Mouse (Mus musculus) lung, postnatal 0 days (tissue): ENCODE measurements around the gene Tax1bp3. TPM values are rescaled to one million over a fixed set of nuclear protein-coding genes. Genes with fewer than 3 reads are reported as not detected.

Experiments
- ATAC-seq: fragments of 200-750 bp; cut with Nextera tagmentation; 2 replicates; pipeline ENCODE4 v1.8.0; 2017; ENCODE audit warnings: moderate library complexity
- DNase-seq: peaks from one replicate; pipeline ENCODE4 v3.0.0-alpha.2; 2016; ENCODE audit warnings: low spot score
- H3K27ac ChIP-seq: fragments of 300-500 bp; sonication (generic); 2 replicates; pipeline ENCODE4 v1.5.1; 2014; ENCODE audit warnings: antibody characterized with exemption, mild to moderate bottlenecking, low read length, mixed read lengths
- H3K27me3 ChIP-seq: fragments of 300-500 bp; sonication (generic); replicated peaks from 2 replicates; pipeline ENCODE4 v1.6.1; 2014; ENCODE audit warnings: low read length, mixed read lengths; ENCODE audit not compliant: insufficient read depth
- H3K36me3 ChIP-seq: fragments of 300-500 bp; sonication (generic); 2 replicates; pipeline ENCODE4 v1.6.1; 2014; ENCODE audit warnings: low read length, mixed read lengths; ENCODE audit not compliant: insufficient read depth
- H3K4me1 ChIP-seq: fragments of 300-500 bp; sonication (generic); 2 replicates; pipeline ENCODE4 v1.6.1; 2014; ENCODE audit warnings: antibody characterized with exemption, low read depth, low read length, mixed read lengths; ENCODE audit not compliant: insufficient read depth
- H3K4me2 ChIP-seq: fragments of 300-500 bp; sonication (generic); replicated peaks from 2 replicates; pipeline ENCODE4 v1.6.1; 2014; ENCODE audit warnings: low read depth, mild to moderate bottlenecking, low read length, moderate library complexity, mixed read lengths
- H3K4me3 ChIP-seq: fragments of 300-500 bp; sonication (generic); 2 replicates; pipeline ENCODE4 v1.5.1; 2014; ENCODE audit warnings: low read depth, low read length
- H3K9ac ChIP-seq: fragments of 300-500 bp; sonication (generic); replicated peaks from 2 replicates; pipeline ENCODE4 v1.6.1; 2014; ENCODE audit warnings: low read depth, mild to moderate bottlenecking
- H3K9me3 ChIP-seq: fragments of 300-500 bp; sonication (generic); 2 replicates; pipeline ENCODE4 v1.6.1; 2016; ENCODE audit warnings: low read length, mixed read lengths
- CTCF ChIP-seq: IDR thresholded peaks from 2 replicates; pipeline ENCODE4 v1.5.1; 2016; ENCODE audit warnings: antibody characterized with exemption, mild to moderate bottlenecking
- EP300 ChIP-seq: IDR thresholded peaks from 2 replicates; pipeline ENCODE4 v1.6.1; 2016; ENCODE audit warnings: antibody characterized with exemption, mild to moderate bottlenecking, control low read depth
- WGBS: fragments of 180-500 bp; shearing (Covaris S2); extraction: QIAGEN DNeasy Blood & Tissue Kit; methylation state at CpG from one replicate; pipeline ENCODE4 v1.1.7; 2014; 5-methylcytosine and 5-hydroxymethylcytosine counted together
- polyA plus RNA-seq: library from polyadenylated mRNA; unstranded; fragments of >200 nt; fragmentation: Nextera tagmentation; extraction: Ambion mirVana; gene quantifications from 2 replicates; pipeline ENCODE4 v1.2.1, GENCODE M21; 2015

Gene Tax1bp3
- polyA plus RNA-seq, 1 experiment from 2014 or later: 379 TPM

DNA sequence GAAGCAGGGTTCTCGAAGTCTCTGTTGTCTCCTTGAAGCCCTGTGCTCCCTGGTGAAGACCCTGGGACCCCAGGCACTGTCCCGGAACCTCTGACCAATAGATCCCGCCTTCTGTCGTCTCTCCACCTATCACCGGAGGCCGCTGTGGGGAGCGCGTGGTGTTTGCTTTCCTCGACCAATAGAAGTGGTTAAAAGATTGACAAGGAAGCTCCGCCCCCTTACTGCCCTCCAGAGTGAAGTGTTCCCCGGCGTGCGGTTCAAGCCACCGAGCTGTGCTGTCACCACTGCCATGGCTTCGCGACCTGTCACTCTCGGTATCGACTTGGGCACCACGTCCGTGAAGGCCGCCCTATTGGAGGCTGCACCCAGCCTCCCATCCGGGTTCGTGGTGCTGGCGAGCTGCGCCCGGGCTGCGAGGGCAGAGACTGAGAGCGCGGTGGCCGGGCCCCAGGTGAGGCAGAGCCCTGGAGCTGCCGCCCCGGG is 22.4 kb downstream of the Tax1bp3 start, which contains the start of gene Shpk:
Gene Shpk, plus strand, starts transcription at position 231 of the 483 bp plus-strand sequence.
- Histone ChIP-seq H3K36me3 (no peaks in the 10 kb centered on the region), H3K9me3 (no peaks in the 10 kb centered on the region), H3K4me3 (peak within 1 kb of the TSS; percentile 59), H3K9ac (peak within 1 kb of the TSS; percentile 75), H3K4me2 (peak within 1 kb of the TSS; percentile 98), H3K4me1 (peaks cover 12% of the 10 kb centered on the region), H3K27ac (peak within 1 kb of the TSS; percentile 52; the same call in 1 of the 2 replicates), H3K27me3 (no peaks in the 10 kb centered on the region)
- peak; percentile 99 for DNase-seq
- 2% methylated on average over 32 of the region's 32 CpGs for WGBS
- TF ChIP-seq EP300 (no peak), CTCF (no peak; the same call in 1 of the 2 replicates)
- peak; percentile 98 for ATAC-seq

DNA sequence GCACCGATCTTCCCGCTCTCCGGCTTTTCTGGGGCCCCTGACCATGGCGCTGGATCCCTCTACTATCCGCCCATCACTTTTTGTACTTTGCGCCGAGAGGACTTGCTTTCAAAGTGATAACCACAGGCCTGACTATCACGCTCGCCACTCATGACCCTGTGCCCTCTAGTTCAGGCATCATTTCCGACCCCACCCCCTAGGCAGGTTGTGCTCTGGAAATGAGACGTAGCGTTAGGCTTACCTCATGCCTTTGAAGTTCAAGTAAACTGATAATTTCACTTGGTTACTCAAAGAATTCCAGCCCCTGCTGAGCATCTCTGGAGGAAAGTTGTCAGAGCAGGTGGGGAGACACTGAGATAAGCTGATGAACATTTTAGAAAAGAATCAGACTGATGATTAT is 23.0 kb downstream of the Tax1bp3 start:
- H3K4me2 ChIP-seq: peak overlapping the region; percentile 98
- peaks cover 12% of the 10 kb centered on the region for H3K4me1 ChIP-seq
- H3K9me3 ChIP-seq: no peaks in the 10 kb centered on the region
- no peak for TF ChIP-seq CTCF
- no peak for TF ChIP-seq EP300
- DNase-seq (peak; percentile 18), ATAC-seq (no peak)
- H3K9ac ChIP-seq: peak overlapping the region; percentile 75
- peak overlapping the region; percentile 59 for H3K4me3 ChIP-seq
- no peaks in the 10 kb centered on the region for H3K27me3 ChIP-seq
- H3K27ac ChIP-seq: 0 out of 2 replicates have a peak overlapping the region, but pooled peaks have one; percentile 9
- under 1% methylated on average over 12 of the region's 12 CpGs for WGBS
- H3K36me3 ChIP-seq: no peaks in the 10 kb centered on the region

DNA sequence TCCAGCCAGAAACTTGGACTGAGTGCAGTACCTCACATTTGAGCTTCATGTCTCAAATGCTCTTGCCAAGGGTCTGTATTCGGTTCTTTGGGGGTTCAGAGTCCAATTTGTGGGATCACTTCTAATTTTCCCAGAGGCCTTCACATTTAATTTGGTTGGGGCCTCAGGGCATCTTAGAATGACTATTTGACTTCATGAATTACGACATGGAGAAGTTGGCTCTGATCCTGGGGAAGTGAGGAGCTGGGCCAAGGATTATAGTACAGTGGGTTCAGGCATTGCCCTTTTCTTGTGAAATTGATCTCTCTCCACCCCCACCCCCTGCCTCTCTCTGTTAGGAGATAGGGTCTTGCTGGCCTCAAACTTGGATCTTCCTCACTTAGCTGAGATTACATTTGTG is 24.1 kb downstream of the Tax1bp3 start:
- no peak overlapping the region for H3K4me3 ChIP-seq
- no peaks in the 10 kb centered on the region for H3K27me3 ChIP-seq
- no peaks in the 10 kb centered on the region for H3K36me3 ChIP-seq
- H3K27ac ChIP-seq: 0 out of 2 replicates have a peak overlapping the region, but pooled peaks have one; percentile 26
- ATAC-seq: no peak
- DNase-seq: peak; percentile 36
- H3K4me1 ChIP-seq: peaks cover 12% of the 10 kb centered on the region
- 66% methylated on average over 2 of the region's 2 CpGs for WGBS
- H3K4me2 ChIP-seq: no peak overlapping the region
- no peak overlapping the region for H3K9ac ChIP-seq
- no peaks in the 10 kb centered on the region for H3K9me3 ChIP-seq
- TF ChIP-seq CTCF: no peak
- TF ChIP-seq EP300: no peak

DNA sequence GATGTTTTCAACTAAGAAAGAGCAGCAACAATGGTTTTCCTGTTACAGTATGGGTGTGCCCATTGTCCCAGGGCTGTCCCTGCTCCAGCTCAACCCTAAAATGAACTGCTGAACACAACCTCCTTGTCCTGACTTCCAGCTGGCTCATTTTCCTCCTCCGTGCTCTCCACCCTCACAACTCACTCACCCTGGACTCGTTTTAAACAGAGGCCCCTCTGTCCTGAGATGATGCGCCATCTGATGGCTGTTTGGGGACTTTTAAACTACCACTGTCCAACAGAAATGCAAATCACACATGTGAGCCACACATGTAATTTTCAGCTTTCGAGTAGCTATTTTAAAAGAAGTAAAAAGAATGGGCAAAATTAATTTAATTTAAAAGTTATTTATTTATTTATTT is 24.7 kb downstream of the Tax1bp3 start:
- TF ChIP-seq EP300: no peak
- peak; percentile 58 for TF ChIP-seq CTCF
- WGBS: 30% methylated on average over 4 of the region's 4 CpGs

DNA sequence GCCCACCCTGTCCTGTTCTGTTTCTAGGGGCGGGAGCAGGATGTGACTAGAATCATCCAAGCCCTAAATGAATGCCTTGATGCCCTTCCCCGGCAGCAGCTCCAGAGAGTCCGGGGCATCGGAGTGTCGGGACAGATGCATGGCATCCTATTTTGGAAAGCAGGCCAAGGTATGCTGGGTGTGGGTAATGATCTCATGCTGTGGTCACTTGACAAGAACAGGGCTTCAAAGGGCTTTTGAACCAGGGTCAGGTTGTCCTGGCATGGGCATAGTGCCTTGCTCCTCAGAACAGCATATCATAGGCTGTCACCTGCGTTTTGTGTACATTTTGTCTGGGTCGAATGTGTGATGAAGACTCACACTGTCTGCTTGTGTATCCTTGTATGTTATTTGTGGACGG is 27.0 kb downstream of the Tax1bp3 start:
- TF ChIP-seq CTCF: no peak
- TF ChIP-seq EP300: no peak
- ATAC-seq (no peak), DNase-seq (no peak)
- H3K9me3 ChIP-seq: no peaks in the 10 kb centered on the region
- WGBS: 75% methylated on average over 8 of the region's 8 CpGs
- no peak overlapping the region for H3K9ac ChIP-seq
- no peak overlapping the region for H3K4me3 ChIP-seq
- no peak overlapping the region for H3K27ac ChIP-seq
- H3K27me3 ChIP-seq: no peaks in the 10 kb centered on the region
- peaks cover 6% of the 10 kb centered on the region; the same call in 1 of the 2 replicates for H3K4me1 ChIP-seq
- H3K36me3 ChIP-seq: no peaks in the 10 kb centered on the region
- H3K4me2 ChIP-seq: no peak overlapping the region

More for the DNA sequence above, 24.7 kb downstream of the Tax1bp3 start:
- no peaks in the 10 kb centered on the region for H3K36me3 ChIP-seq
- H3K27ac ChIP-seq: 0 out of 2 replicates have a peak overlapping the region, but pooled peaks have one; percentile 26
- H3K4me3 ChIP-seq: no peak overlapping the region
- H3K4me2 ChIP-seq: no peak overlapping the region
- DNase-seq: peak; percentile 55
- H3K9me3 ChIP-seq: no peaks in the 10 kb centered on the region
- no peaks in the 10 kb centered on the region for H3K27me3 ChIP-seq
- H3K4me1 ChIP-seq: peaks cover 12% of the 10 kb centered on the region
- no peak overlapping the region for H3K9ac ChIP-seq
- no peak for ATAC-seq

DNA sequence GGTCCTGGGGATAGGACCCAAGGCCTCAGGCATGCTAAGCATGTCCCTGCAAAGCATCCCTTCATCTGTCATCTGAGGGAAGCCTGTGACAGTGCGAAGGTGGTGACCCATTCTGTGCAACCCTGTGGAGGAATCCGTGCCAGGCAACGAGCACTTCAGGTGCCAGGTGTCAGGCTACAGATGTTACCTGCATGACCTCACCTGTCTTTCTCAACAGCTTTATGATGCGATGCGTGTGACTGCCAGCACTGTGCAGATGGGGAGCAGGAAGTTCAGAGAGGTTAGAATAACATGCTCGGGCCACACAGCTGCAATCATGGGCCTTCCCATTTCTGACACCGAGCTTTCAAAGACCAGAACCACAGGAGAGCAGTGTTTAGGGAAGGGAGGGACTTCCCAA is 28.3 kb downstream of the Tax1bp3 start:
- Histone ChIP-seq H3K9me3 (no peaks in the 10 kb centered on the region), H3K27me3 (no peaks in the 10 kb centered on the region), H3K4me3 (no peak overlapping the region), H3K36me3 (no peaks in the 10 kb centered on the region), H3K4me2 (no peak overlapping the region), H3K27ac (no peak overlapping the region), H3K4me1 (no peaks in the 10 kb centered on the region), H3K9ac (no peak overlapping the region)
- TF ChIP-seq CTCF (no peak), EP300 (no peak)
- WGBS: 56% methylated on average over 7 of the region's 7 CpGs
- DNase-seq: no peak
- ATAC-seq: no peak
